Mouse (Mus musculus): ENCODE results near the gene Srprb.

Srprb gene

DNA sequence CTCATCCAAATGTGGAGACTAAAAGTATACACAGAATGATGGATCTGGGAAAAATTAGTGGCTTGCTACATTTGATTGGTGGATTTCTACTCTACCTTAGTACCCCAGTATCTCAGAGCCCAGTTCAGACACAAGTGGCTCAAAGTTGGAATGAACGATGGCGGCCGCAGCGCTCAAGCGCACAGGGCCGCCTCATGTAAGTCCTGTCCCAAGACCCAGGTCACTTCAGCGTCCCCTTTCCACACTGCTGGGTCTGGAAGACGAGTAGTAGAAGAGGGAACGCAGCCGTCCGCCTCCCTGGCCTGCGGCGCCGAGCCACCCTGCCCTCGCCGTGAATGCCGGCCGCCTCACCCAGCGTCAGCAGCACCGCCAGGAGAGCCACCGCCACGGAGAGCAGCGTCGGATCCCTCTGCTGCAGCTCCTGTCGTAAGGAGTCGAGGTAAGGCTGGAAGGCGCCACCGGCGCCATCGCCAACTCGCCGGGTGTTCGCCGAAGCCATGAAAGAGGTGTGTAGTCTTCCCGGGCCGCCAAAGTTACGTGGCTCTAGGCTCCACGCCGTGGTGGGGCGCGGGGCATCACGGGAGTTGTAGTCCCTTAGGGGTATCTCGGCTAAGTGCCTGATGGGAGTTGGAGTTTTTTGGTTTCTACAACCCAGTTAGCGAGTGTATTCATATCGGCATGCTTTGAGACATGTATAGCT lies at the start of gene Srprb:
Gene Srprb, minus strand, starts transcription at position 577 of the 700 bp plus-strand sequence.
- DNase-seq = peak; percentile 93

DNA sequence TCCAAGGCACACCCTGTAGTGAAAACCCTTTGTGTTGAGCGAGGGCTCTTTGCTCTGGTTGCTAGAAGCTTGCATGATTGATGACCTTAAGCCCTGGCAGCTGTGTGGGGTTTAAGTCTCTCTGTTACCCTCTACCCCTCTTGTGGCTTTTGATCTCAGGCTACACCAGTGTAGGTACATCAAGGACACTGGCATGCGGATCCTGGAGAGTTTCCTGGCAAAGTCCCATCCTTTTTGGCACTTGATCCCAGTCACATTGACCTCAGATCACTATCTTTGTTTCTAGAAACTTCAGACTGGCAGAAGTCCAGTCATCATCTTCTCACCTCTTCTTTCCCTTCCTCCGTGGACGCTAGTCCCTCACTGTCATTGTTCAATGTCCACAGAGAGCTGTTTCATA lies 46.7 kb upstream of the Srprb start:
- no peak for DNase-seq

DNA sequence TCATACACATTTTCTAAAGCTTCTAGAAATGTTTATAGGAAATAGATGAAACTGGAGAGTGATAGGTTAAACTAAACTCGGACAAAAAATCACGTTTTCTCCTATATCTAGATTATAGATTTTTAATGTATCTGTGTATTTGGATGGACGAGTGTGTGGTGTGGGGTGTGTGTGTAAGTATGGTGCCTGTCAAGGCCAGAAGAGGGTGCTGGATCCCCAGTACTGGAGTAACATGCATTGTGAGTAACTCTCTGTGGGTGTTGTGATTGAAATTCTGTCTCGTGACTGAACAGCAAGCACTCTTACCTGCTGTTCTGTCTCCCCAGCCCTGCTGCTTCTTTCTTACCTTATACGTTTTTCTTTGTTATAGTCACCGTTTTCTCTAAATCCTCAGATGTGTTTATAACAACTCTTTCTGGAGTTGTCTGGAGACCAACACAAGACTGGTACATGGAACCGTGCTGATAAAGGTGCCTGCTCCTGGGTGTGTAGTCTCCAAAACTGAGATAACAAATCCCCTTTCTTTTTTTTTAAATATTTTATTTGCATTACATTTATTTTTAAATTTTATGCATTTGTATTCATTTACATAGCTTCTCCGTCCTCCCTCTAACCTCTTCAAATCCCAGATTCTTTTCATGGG lies 44.7 kb upstream of the Srprb start:
- DNase-seq = no peak

DNA sequence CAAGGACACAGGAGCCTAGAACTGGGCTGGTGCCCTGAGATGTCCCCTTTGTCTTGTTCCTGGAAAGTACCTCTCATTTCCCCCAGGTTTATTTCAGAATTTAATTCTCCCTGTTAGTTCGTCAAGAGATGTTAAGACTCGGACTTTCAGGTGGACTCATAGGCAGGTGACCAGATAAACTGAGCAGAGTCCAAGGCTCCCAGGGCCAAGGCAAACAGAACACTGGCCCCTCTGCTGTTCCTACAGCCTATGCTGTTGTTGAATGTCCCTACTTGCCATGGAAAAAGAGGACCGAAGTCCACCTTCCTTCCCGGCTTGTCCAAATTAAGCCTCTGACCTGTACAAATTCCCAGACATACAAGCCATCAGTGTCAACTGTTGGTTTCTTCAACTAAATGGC lies 41.7 kb upstream of the Srprb start:
- DNase-seq = peak; percentile 14

DNA sequence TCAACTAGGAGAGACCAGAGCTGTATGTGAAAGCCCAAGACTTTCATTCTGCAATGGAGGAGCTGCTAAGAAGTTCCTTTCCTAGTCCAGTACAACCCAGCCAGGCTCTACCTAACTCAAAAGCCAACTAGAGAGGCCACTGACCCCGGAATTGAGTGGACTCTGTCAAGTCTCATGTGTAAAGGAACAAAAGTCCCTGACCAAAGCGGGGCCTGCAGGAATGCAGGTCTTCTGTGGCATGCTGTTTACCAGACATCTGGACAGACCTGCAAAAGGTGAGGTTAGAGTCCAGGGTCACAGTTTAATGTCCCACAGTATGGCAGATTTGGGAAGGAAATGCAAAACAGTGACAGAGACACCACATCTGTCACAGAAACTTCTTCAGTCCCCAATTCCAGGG lies 39.3 kb upstream of the Srprb start:
- peak; percentile 23 for DNase-seq

DNA sequence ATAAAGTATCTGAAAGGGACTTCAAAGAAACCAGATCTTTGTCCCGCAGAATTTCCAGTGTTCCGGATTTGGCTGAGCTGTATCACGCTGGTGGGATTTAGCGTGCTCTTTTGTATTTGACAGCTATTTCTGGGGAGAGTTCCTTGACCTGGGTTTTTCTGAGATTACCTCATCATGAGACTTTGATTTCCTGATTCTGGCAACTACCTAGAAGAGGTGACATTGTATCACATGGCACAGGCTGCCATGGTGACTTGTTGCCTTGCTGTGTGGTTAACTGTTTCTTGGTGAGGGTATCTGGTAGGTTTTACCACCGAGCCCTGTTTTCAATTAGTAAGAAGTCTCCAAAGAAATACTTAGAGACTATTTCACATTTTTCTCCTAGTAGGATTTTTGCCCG lies 37.5 kb upstream of the Srprb start:
- DNase-seq = no peak

DNA sequence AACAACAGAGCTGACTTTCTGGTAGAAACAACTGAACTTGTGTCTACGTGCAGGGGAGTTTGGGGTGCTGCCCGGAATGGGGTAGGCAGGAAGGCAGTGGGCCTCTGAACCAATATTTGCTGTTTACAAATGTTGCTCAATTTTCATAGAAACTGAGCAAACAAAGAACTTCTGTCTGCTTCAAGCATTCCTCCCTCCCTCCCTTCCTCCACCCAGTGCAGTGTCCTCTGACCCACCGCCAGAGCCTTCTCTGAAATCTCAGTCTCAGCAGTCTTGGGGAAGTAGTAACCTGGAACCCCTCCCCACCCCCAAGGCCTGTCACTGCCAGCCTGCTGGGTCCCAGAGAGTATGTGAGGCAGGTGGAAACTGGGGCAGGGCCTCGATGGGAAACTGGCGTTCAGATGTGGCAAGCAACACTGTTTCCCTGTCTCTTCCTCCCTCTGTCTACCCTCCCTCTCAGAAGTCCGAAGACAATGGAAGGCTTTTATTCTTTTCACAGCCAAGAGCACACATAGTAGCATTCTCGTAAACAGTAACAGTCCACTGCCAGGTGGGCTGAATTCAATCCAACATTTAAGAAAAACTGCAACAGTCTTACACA lies 32.7 kb upstream of the Srprb start:
- no peak for DNase-seq

DNA sequence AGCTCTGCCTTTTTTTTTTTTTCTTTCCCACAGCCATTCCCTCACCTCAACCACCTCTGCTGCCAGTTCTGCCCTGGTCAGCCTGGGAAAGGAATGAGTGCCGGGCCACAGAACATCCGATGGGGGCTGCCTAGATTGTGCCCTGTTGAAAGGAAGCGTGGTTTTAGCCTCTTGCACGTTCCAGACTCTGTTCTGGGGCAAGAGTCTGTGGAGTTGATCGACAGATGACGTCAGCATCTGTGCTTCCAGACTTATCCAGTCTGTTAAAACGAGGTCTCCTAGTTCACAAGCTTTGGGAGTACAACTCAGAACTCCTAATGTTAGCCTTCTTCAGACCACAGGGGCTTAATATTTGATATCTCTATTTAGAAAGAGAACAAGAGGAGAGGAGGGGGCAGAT lies 32.1 kb upstream of the Srprb start:
- DNase-seq = no peak

DNA sequence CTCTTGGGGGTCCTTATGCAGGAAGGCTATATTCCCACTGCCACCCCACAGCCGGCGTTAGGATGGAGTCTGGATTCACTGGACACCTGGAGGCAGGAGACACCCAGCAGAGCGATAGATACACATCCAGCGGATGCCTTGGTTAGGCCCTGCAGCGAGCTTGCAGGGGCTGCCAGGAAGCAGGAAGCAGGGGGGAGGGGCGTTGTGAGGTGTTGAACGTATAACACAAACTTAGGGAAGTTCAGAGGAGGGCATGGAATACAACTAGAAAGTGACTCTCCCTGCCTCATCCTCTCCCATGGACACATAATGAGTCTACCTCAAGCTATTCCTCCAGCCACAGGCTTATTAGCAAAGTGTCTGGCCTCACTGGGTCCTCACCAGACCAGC lies 31.1 kb upstream of the Srprb start:
- DNase-seq = no peak

DNA sequence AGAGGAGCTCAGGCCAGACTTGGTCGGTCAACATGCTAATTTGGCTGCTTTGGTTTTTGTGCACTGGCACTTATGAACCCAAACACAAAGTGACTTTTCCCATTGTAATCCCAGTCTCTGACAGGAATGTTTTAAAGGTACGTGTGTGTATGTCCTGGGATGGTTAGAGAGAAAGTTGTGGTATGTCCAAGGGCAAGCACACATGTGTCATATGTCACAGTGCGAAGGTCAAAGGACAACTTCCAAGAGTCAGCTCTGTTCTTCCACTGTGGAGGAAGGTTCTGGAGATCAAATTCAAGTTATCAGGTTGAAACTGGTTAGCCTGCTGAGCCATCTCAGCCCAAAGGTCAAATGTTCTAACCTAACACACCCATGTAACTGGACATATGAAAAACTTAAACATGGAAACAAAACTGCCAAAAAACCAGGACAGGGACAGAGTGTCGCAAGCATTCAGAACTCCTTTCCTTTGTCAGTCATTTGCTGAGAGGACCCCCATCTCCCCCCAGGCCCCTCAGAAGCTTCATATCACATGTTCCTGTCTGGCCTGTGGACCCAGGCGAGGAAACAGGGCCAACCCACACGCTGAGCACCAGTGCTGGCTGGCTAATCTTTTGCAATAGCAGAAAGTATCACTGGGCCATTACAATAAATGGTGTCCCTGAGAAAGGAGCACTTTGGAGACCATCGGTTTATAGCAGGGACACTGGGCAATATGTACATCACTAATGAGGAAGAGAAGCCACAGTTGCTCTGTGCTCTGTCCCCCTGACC lies 30.5 kb upstream of the Srprb start:
- DNase-seq = no peak

DNA sequence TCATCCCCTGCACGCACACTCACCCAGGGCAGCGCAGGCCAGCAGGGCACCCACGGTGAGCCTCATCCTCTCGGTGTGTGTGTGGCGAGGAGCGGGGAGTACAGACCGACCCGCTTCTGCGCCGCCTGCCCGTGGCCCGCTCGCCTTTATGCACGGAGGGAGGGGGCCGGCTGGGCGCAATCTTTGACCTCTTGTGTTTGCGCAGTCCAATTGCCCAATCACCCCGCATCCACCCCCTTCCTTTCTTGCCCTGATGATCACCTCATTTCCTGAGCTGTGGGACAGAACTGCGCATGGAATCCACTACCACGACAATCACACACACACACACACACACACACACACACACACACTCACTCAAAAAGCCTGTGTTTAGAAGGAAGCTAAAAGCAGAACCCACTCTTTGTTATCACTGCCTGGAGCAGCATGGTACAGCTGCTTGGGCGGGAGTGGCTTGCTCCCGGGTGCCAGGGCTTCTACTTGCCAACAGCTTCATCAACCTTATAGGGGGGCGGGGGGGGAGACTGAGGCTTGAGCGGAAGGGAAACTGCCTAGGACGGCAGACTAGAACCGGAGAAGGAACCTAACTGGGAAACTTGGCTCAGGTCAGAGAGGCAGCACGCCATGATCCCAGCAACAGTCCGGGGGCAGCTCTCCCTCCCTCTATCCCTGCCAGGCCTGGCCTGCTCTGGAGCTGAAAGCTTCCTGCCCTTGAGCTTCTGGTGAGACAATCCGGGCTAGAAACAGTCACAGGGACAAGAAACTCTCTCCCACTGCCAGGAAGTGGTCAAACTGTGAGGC lies 28.4 kb upstream of the Srprb start, which contains the start of the genes Gm20425 and Trf:
Gene Gm20425, minus strand, starts transcription at position 157 of the 801 bp plus-strand sequence.
Gene Trf, minus strand, starts transcription at position 294 of the 801 bp plus-strand sequence.
- peak; percentile 39 for DNase-seq

DNA sequence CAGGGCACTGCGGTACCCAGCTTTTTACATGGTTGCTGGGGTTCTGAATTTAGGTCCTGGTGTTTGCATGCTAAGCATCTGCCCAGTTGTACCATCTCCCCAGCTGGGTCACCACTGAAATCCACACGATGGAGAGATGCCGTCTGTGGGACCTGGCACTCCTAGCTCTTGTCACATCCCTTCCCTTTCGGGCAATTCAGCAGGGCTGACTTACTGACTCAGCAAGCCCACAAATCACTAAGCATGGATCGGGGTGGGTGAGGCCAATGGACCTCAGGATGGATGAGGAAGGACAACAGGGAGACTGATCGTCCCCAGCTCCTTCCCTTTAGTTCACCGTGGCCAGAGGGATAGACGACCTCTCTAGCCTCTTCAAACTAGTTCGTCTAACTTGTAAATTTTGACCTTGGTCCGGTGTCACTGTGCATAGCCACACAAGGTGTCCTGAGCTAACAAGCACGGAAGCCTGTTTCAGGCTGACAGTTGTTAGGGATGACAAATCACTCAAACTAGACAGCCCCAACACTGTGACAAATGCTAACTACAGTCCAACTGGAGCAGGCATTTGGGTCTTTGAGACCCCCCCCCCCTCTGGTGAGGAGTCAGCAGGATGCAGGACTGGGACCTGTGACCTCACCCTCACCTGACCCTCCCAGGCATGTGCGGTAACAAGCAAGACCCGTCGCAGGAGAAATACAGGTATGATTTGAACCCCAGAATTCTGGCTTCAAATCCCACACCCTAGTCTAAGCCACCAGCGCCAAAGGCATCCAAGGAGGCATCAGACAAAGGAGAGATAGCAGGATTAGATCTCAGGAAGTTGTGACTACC lies 27.3 kb upstream of the Srprb start:
- no peak for DNase-seq

DNA sequence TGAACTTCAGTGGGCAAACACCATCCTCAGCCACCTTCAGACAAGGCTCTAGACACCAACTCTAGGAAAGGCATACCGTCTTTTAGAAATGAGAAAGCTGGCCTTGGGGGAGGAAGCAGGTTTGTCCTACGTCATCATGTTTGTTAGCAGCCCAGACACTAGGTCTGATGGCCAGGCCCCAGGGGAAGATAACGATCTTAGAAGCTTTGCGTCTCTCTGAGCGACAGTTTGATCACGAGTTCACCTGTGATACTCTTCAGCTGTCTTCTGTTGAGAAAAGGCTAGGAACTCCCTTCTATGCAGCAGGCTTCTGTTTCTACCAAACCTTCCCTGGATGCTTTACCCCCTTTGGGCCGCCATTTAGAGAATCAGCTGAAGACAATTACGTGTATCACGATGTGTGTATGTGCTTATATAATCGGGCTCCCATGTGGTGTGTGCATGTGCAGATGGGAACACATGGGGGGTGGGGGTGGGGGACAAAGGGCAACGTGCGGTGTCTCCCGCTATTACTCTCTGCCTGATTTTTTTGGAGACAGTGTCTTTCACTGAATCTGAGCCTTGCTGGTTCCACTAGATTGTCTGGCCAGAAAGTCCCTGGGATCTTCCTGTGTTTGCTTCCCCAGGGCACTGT lies 26.6 kb upstream of the Srprb start:
- DNase-seq = no peak

DNA sequence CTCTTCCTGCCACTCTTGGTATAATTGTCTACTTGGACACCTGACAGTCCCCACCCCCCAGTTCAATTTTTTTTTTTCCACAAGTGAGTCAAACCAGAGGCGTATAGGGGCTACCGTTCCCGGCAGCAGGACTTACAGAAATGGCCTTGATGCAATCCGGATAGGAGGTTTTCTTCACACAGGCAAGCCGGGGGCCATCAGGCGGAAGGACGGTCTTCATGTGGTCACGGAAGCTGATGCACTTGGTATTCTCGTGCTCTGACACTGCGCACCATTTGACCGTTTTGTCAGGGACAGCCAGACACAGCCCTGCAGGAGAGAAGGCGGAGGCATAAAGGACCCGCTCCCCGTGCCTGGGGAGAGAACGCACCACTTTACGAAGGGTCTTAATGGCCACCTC lies 25.8 kb upstream of the Srprb start:
- no peak for DNase-seq

DNA sequence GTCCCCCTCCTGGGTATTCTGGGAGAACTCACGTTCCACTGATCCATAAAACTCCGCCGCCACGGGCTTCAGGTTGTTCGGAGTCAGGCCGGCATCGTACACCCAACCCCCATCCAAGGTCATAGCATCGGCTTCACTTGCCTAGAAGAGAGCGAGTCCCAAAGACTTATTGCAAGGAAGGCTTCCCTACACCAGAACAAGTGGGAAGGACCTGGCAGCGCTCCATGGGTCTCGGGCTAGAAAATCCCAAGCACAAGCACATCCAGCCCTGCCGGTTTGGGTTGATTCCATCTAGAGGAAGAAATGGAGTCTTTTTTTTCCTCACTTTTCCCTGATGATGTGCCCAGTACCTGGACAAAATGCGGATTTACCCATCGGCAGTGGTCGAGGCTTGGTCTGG lies 24.9 kb upstream of the Srprb start:
- DNase-seq = peak; percentile 27

DNA sequence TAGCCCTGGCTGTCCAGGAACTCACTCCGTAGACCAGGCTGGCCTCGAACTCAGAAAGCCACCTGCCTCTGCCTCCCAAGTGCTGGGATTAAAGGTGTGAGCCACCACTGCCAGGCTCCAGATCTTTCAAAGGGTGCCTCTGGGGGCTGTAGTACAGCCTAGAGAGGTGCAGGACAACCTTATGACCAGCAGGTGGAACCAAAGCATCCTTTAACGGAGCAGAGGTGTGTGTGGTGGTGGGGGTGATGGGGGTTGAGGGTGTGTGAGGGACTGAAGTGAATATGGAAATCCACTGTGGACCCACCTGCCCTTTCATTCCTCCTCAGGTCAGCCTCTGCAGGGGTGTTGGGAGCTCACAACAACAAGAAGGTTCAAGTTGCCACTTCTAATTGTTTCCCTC lies 23.5 kb upstream of the Srprb start:
- peak; percentile 27 for DNase-seq

DNA sequence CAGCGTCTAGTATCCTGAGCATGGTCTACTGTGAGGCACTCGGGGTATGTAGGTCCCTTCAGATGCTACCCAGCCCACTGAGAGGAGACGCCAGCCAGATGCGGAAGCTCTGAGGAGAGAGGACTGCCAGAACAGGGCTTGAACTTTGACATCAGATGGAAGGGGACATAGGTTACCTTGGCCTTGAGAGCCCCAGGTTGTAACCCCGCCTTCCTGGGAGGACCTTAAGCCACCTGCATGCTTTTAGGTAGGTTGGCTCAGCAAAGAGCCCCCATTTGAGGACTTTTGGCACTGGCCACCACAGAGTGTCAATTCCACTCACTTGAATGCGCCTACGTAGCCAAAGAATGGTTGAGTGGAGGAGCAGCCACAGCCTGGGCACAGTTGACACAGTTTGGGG lies 22.8 kb upstream of the Srprb start:
- DNase-seq = no peak

DNA sequence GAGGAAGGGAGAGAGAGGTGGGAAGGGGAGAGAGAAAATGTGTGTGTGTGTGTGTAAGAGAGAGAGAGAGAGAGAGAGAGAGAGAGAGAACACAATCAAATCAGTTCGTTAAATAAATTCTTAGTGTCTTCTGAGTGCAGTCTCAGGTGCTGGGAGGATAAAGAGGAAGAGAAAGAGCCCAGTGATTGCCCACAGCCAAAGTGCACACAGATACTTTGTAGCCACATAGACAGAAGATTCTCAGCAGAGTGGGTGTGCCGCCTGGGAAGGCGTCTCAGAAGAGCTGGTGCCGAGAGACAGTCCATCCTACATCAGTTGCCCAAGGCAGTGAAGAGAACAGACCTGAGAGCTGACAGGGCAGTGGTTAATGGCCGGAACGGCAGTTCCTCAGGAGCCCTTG lies 12.3 kb upstream of the Srprb start:
- DNase-seq = no peak

DNA sequence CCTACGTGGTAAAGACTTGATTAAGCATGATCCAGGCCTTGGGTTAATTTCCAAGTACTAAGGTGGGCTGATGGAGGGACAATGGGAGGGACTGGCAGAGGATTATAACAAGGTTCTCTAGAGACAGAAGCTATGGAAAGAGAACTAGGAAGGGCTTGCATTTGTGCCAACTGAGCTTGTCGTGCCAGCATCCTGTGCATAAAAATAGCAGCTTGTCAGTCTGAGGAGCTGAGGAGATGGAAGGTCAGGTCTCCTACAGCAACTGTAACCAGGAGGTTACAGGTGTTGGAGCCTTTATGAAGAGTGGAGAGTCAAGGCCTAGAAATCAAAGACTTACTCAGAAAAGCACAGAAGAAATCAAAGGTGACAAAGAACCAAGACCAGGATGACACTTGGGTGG lies 11.7 kb upstream of the Srprb start:
- DNase-seq = no peak

DNA sequence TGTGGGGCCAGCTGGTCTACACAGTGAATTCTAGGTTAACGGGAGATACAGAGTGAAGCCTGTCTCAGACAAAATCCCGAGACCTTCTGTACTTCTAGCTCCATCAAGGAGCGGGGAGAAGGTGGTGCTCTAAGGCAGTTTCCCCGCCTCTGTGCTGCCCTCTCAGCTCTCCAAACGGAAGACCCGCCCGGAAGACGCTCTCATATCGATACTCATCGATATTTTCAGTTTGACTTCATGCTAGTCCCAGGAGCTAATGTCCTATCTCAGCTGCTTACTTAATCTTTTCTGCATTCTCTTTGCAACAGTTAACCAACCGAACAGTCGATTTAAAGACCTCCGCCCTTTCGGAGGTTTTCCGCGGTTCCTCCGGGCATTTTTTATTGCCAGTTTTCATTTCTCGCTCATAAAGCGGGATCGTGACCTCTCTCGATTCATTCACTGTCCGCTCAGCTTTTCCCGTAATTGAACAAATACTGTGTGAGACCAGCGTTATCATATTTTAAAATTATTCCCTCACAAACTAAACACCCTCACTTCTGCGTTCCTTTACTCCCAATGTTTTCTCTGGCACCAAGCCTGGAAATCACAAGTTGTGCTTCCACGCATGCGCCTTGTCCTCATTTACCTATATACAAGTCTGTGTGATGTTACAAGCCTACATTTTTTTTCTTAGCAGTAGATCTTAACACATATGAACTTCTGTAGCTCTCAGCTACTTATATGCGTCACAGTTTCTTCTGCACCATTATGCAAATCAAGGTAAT lies 10.9 kb upstream of the Srprb start:
- DNase-seq = no peak

Measured in kidney, adult 9 months (tissue).